ENCODE assay signal across 26 mouse cellular contexts in the genomic region with DNA sequence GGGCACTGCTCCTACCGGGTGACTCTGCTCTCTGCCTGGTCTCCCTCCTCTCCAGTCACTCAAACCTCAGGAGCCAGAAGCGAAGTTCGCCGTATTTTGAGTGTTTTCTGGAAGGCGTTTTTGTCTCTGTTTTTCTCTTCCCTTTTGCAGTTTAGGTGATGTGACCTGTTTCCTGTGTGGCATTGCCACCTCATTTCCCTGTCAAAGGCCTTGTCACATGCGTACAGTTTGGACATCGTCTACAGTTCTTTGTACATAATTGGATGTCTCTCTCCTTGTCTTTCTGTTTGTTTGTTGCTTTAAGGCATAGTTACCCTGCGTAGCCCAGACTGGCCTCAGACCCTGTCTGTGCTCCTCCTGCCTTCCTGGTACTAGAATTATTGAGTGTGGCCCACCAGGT. TPM values are rescaled to one million over a fixed set of nuclear protein-coding genes. Genes with fewer than 3 reads are reported as not detected.
DNase-seq lines count a peak whose midpoint lies in the region; ATAC-seq and TF ChIP-seq lines count a peak whose summit lies in the region.
"Had no signal": no experiment of that assay in that cellular context is flagged by ENCODE, and none has a peak within 500 bp of the region (broad histone marks: within the 10 kb centered on the region; RNA-seq: fewer than 3 reads in every experiment).

No protein-coding gene starts in this region.

- no peak for ATAC-seq in cerebellum, adult (ENCODE audit: insufficient number of reproducible peaks, low FRiP score, low TSS enrichment)
- ATAC-seq: forebrain, embryonic 15.5 days; hindbrain, embryonic 16.5 days had no signal

- no peaks in the 10 kb centered on the region for H3K36me3 ChIP-seq in thymus, adult 2 months (ENCODE audit: control insufficient read depth, insufficient read depth, low read length)

- no peak for DNase-seq in thymus, adult 2 months
- no peak for DNase-seq in thymus, adult 18-20 months
- peak; percentile 81 for DNase-seq in induced T-regulatory cell, adult 2 months (ENCODE audit: low read depth)
- peak; percentile 47 for DNase-seq in naive thymus-derived CD4-positive, alpha-beta T cell, adult 2 months (ENCODE audit: low read depth)
- no peak for DNase-seq in urinary bladder, postnatal 4 days (ENCODE audit: low spot score in 2 of 2)
- DNase-seq: adrenal gland, postnatal 10 days; cerebellum, adult 11-12 months; cerebellum, adult 8-10 months; cerebellum, postnatal 10 days; cerebellum, postnatal 36 days; embryo, embryonic 11 days; gastrocnemius, postnatal 25 days; heart, adult 18-20 months; heart, postnatal 10 days; heart, postnatal 36 days had no signal

- H3K27ac ChIP-seq in thymus, adult 2 months (ENCODE audit: control insufficient read depth, insufficient read depth, low read length), result peak overlapping the region; percentile 30; the same call in 1 of the 2 replicates
- H3K27ac ChIP-seq: embryonic facial prominence, embryonic 10.5 days; embryonic facial prominence, embryonic 13.5 days; forebrain, embryonic 12.5 days; forebrain, embryonic 15.5 days; heart, embryonic 15.5 days; hindbrain, embryonic 10.5 days; hindbrain, embryonic 13.5 days had no signal

- TF ChIP-seq POLR2A in thymus, adult 2 months (IDR thresholded peaks at IDR 0.05; ENCODE audit: control insufficient read depth, extremely low read depth, insufficient read depth, low read length, poor library complexity), result no peak

- no peak overlapping the region for H3K4me3 ChIP-seq in thymus, adult 2 months (ENCODE audit: control insufficient read depth, insufficient read depth, low read length)
- H3K4me3 ChIP-seq: embryonic facial prominence, embryonic 10.5 days; embryonic facial prominence, embryonic 13.5 days; erythroblast, embryonic 14.5 days; forebrain, embryonic 12.5 days; forebrain, embryonic 15.5 days; heart, embryonic 12.5 days; heart, embryonic 15.5 days; hindbrain, embryonic 10.5 days; hindbrain, embryonic 13.5 days had no signal

- H3K4me1 ChIP-seq in thymus, adult 2 months (replicated peaks; ENCODE audit: control insufficient read depth, insufficient read depth, low read length), result peaks cover 42% of the 10 kb centered on the region
- H3K4me1 ChIP-seq: embryonic facial prominence, embryonic 10.5 days; embryonic facial prominence, embryonic 13.5 days; forebrain, embryonic 12.5 days; forebrain, embryonic 15.5 days; heart, embryonic 15.5 days; hindbrain, embryonic 13.5 days had no signal

- no peak for TF ChIP-seq CTCF in thymus, adult 2 months (IDR thresholded peaks at IDR 0.05; ENCODE audit: borderline replicate concordance, control insufficient read depth, extremely low read depth, insufficient read depth, low read length, poor library complexity)

- H3K27me3 ChIP-seq in thymus, adult 2 months (ENCODE audit: control insufficient read depth, insufficient read depth, low read length), result no peaks in the 10 kb centered on the region
- H3K27me3 ChIP-seq: embryonic facial prominence, embryonic 13.5 days; forebrain, embryonic 12.5 days; forebrain, embryonic 15.5 days; heart, embryonic 12.5 days; heart, embryonic 15.5 days; hindbrain, embryonic 13.5 days had no signal

- WGBS in thymus, adult 2 months, result 55% methylated on average over 8 of the region's 8 CpGs

RNA-seq across cellular contexts. Expression of gene Tmppe, which starts 26.5 kb away (rescaled TPM):
- 23.8 and 25.4 TPM in 2 replicates for polyA plus RNA-seq in thymus, adult 2 months (2012; rRNA removed)

RNA-seq across cellular contexts. Expression of gene Glb1, which starts 26.5 kb away (rescaled TPM):
- 55.3 and 59.5 TPM in 2 replicates for polyA plus RNA-seq in thymus, adult 2 months (2012; rRNA removed)

RNA-seq across cellular contexts. Expression of gene Crtap, which starts 37.0 kb away (rescaled TPM):
- 33.8 and 34.0 TPM in 2 replicates for polyA plus RNA-seq in thymus, adult 2 months (2012; rRNA removed)

Comparison
In these comparisons a context has a peak if more than half of its experiments do, and no peak if none do; other contexts are left out.
1. DNase-seq: peak in induced T-regulatory cell, adult 2 months (single experiment) and naive thymus-derived CD4-positive, alpha-beta T cell, adult 2 months (single experiment); none in thymus, adult 2 months (single experiment), thymus, adult 18-20 months (0 of 2) and urinary bladder, postnatal 4 days (0 of 2).